ENCODE assay signal across 10 mouse cellular contexts in genomic region chr10:42504096-42504710, GRCm38 (mm10). TPM values are rescaled to one million over a fixed set of nuclear protein-coding genes. Genes with fewer than 3 reads are reported as not detected.
DNase-seq lines count a peak whose midpoint lies in the region; ATAC-seq and TF ChIP-seq lines count a peak whose summit lies in the region.
"Had no signal": no experiment of that assay in that cellular context is flagged by ENCODE, and none has a peak within 500 bp of the region (broad histone marks: within the 10 kb centered on the region; RNA-seq: fewer than 3 reads in every experiment).

No protein-coding gene starts in this region.

- H3K27me3 ChIP-seq in neural tube, embryonic 13.5 days = no peaks in the 10 kb centered on the region
- no peaks in the 10 kb centered on the region for H3K27me3 ChIP-seq in liver, embryonic 12.5 days (replicated peaks)
- no peaks in the 10 kb centered on the region for H3K27me3 ChIP-seq in stomach, postnatal 0 days (ENCODE audit: control insufficient read depth, insufficient read depth, low read length)
- no peaks in the 10 kb centered on the region for H3K27me3 ChIP-seq in hindbrain, embryonic 11.5 days (ENCODE audit: control insufficient read depth, insufficient read depth, low read length)
- H3K27me3 ChIP-seq in midbrain, embryonic 10.5 days (ENCODE audit: low read depth, poor library complexity, severe bottlenecking) = no peaks in the 10 kb centered on the region
- H3K27me3 ChIP-seq: embryonic facial prominence, embryonic 15.5 days had no signal

- H3K36me3 ChIP-seq in neural tube, embryonic 13.5 days = 0 out of 2 replicates have a peak, but pooled peaks cover 11% of the 10 kb centered on the region
- peaks cover 43% of the 10 kb centered on the region for H3K36me3 ChIP-seq in liver, embryonic 12.5 days
- no peaks in the 10 kb centered on the region; the same call in 1 of the 2 replicates for H3K36me3 ChIP-seq in stomach, postnatal 0 days (ENCODE audit: control insufficient read depth, insufficient read depth, low read length)
- H3K36me3 ChIP-seq in hindbrain, embryonic 11.5 days (ENCODE audit: control insufficient read depth, insufficient read depth, low read length) = no peaks in the 10 kb centered on the region
- H3K36me3 ChIP-seq in midbrain, embryonic 10.5 days = peaks cover 39% of the 10 kb centered on the region

- WGBS in neural tube, embryonic 13.5 days = 89% methylated on average over 10 of the region's 10 CpGs
- WGBS in liver, embryonic 12.5 days (ENCODE audit: insufficient replicate concordance) = 58% methylated on average over 10 of the region's 10 CpGs
- WGBS in stomach, postnatal 0 days = 83% methylated on average over 10 of the region's 10 CpGs
- whole genome bisulfite sequencing in hindbrain, embryonic 11.5 days = 90% methylated on average over 10 of the region's 10 CpGs
- 90% methylated on average over 10 of the region's 10 CpGs for whole genome bisulfite sequencing in midbrain, embryonic 10.5 days

- intact Hi-C loops in gastrocnemius, adult 2 months (cut with DNase I) = no loop called here
- intact Hi-C loops in gastrocnemius, postnatal 36 days (cut with DNase I) = no loop called here

- no peak overlapping the region for H3K9ac ChIP-seq in neural tube, embryonic 13.5 days
- H3K9ac ChIP-seq in liver, embryonic 12.5 days = peak overlapping the region; percentile 99; the same call in 1 of the 2 replicates
- H3K9ac ChIP-seq in stomach, postnatal 0 days (ENCODE audit: low read length) = no peak overlapping the region
- H3K9ac ChIP-seq in hindbrain, embryonic 11.5 days (ENCODE audit: low read depth, low read length) = no peak overlapping the region
- H3K9ac ChIP-seq: embryonic facial prominence, embryonic 15.5 days had no signal

- peak overlapping the region; percentile 98 for H3K27ac ChIP-seq in gastrocnemius, adult 2 months
- no peak overlapping the region for H3K27ac ChIP-seq in neural tube, embryonic 13.5 days (replicated peaks)
- H3K27ac ChIP-seq in liver, embryonic 12.5 days = peak overlapping the region; percentile 58
- no peak overlapping the region for H3K27ac ChIP-seq in stomach, postnatal 0 days (replicated peaks)
- no peak overlapping the region for H3K27ac ChIP-seq in hindbrain, embryonic 11.5 days (ENCODE audit: low read depth, low read length)
- H3K27ac ChIP-seq in midbrain, embryonic 10.5 days (replicated peaks) = no peak overlapping the region
- H3K27ac ChIP-seq: embryonic facial prominence, embryonic 15.5 days had no signal

- no peak for DNase-seq in gastrocnemius, adult 2 months
- no peak for DNase-seq in gastrocnemius, postnatal 36 days
- DNase-seq in neural tube, embryonic 10.5 days (ENCODE audit: extremely low spot score, low spot score) = no peak
- DNase-seq in stomach, postnatal 0 days (ENCODE audit: low spot score) = no peak
- no peak for DNase-seq in hindbrain, embryonic 11.5 days (ENCODE audit: low spot score)
- no peak for DNase-seq in midbrain, embryonic 10.5 days (ENCODE audit: low spot score)
- DNase-seq: kidney, postnatal 14 days had no signal

- H3K4me2 ChIP-seq in neural tube, embryonic 13.5 days = peak overlapping the region; percentile 86
- peak overlapping the region; percentile 73 for H3K4me2 ChIP-seq in liver, embryonic 12.5 days
- H3K4me2 ChIP-seq in stomach, postnatal 0 days (replicated peaks; ENCODE audit: low read depth) = no peak overlapping the region
- H3K4me2 ChIP-seq in hindbrain, embryonic 11.5 days (replicated peaks; ENCODE audit: low read depth, low read length) = no peak overlapping the region
- H3K4me2 ChIP-seq: embryonic facial prominence, embryonic 15.5 days had no signal

- TF ChIP-seq CTCF in gastrocnemius, adult 2 months (IDR thresholded peaks at IDR 0.05) = no peak
- 0 out of 2 replicates have a peak, but pooled peaks have one; percentile 14 for TF ChIP-seq CTCF in stomach, postnatal 0 days (IDR thresholded peaks at IDR 0.05; ENCODE audit: low read depth)

- peaks cover 23% of the 10 kb centered on the region for H3K4me1 ChIP-seq in neural tube, embryonic 13.5 days (replicated peaks)
- H3K4me1 ChIP-seq in liver, embryonic 12.5 days = peaks cover 68% of the 10 kb centered on the region
- no peaks in the 10 kb centered on the region for H3K4me1 ChIP-seq in stomach, postnatal 0 days (replicated peaks; ENCODE audit: control insufficient read depth, insufficient read depth)
- no peaks in the 10 kb centered on the region for H3K4me1 ChIP-seq in hindbrain, embryonic 11.5 days (replicated peaks; ENCODE audit: control insufficient read depth, insufficient read depth, low read length)
- peaks cover 15% of the 10 kb centered on the region for H3K4me1 ChIP-seq in midbrain, embryonic 10.5 days

- no peak for ATAC-seq in neural tube, embryonic 13.5 days (ENCODE audit: low read depth)
- ATAC-seq in liver, embryonic 12.5 days = no peak
- ATAC-seq in stomach, postnatal 0 days (ENCODE audit: low FRiP score, low TSS enrichment) = no peak
- no peak for ATAC-seq in hindbrain, embryonic 11.5 days (ENCODE audit: low FRiP score)

- H3K4me3 ChIP-seq in gastrocnemius, adult 2 months = peak overlapping the region; percentile 80
- H3K4me3 ChIP-seq in neural tube, embryonic 13.5 days = no peak overlapping the region
- H3K4me3 ChIP-seq in liver, embryonic 12.5 days = peak overlapping the region; percentile 98
- H3K4me3 ChIP-seq in stomach, postnatal 0 days (ENCODE audit: low read depth, low read length) = no peak overlapping the region
- no peak overlapping the region for H3K4me3 ChIP-seq in hindbrain, embryonic 11.5 days (ENCODE audit: low read depth, low read length)
- no peak overlapping the region for H3K4me3 ChIP-seq in midbrain, embryonic 10.5 days
- H3K4me3 ChIP-seq: embryonic facial prominence, embryonic 15.5 days had no signal

- H3K9me3 ChIP-seq in neural tube, embryonic 13.5 days = no peaks in the 10 kb centered on the region
- no peaks in the 10 kb centered on the region for H3K9me3 ChIP-seq in liver, embryonic 12.5 days (replicated peaks)
- H3K9me3 ChIP-seq in stomach, postnatal 0 days (ENCODE audit: control insufficient read depth, low read length) = no peaks in the 10 kb centered on the region
- H3K9me3 ChIP-seq in hindbrain, embryonic 11.5 days (ENCODE audit: control insufficient read depth, low read length) = no peaks in the 10 kb centered on the region
- no peaks in the 10 kb centered on the region for H3K9me3 ChIP-seq in midbrain, embryonic 10.5 days (replicated peaks)
- H3K9me3 ChIP-seq: embryonic facial prominence, embryonic 15.5 days had no signal

- TF ChIP-seq EP300 in stomach, postnatal 0 days (optimal IDR thresholded peaks at IDR 0.05) = no peak

RNA-seq across cellular contexts. Expression of gene Snx3, which starts 2.4 kb away (rescaled TPM):
- total RNA-seq in gastrocnemius, adult 2 months (2021) = 100 to 1,000 TPM; 165 to 166 TPM
- 100 to 1,000 TPM; 140 to 160 TPM for total RNA-seq in gastrocnemius, postnatal 36 days (2021)
- polyA plus RNA-seq in neural tube, embryonic 13.5 days (2015; fragmentation: Nextera tagmentation; extraction: Ambion mirVana) = 275 and 315 TPM in 2 replicates
- polyA plus RNA-seq in liver, embryonic 12.5 days (2016; fragmentation: Nextera tagmentation; extraction: Ambion mirVana) = 291 and 307 TPM in 2 replicates
- 257 and 275 TPM in 2 replicates for polyA plus RNA-seq in stomach, postnatal 0 days (2015; fragmentation: Nextera tagmentation; extraction: Ambion mirVana)
- 227 and 238 TPM in 2 replicates for polyA plus RNA-seq in hindbrain, embryonic 11.5 days (2014; fragmentation: Nextera tagmentation; extraction: Ambion mirVana)
- polyA plus RNA-seq in midbrain, embryonic 10.5 days (2016; fragmentation: Nextera tagmentation; extraction: Ambion mirVana) = 235 and 241 TPM in 2 replicates

RNA-seq across cellular contexts. Expression of gene Afg1l, which starts 25.8 kb away (rescaled TPM):
- total RNA-seq in gastrocnemius, adult 2 months (2021) = 10 to 100 TPM in 1 of 2 experiments, 1 to 10 TPM in 1; 8.7 to 12.6 TPM
- total RNA-seq in gastrocnemius, postnatal 36 days (2021) = 10 to 100 TPM in 1 of 2 experiments, 1 to 10 TPM in 1; 8.5 to 10.5 TPM
- 6.5 and 6.6 TPM in 2 replicates for polyA plus RNA-seq in neural tube, embryonic 13.5 days (2015; fragmentation: Nextera tagmentation; extraction: Ambion mirVana)
- polyA plus RNA-seq in liver, embryonic 12.5 days (2016; fragmentation: Nextera tagmentation; extraction: Ambion mirVana) = 3.2 and 3.3 TPM in 2 replicates
- 6.3 and 6.4 TPM in 2 replicates for polyA plus RNA-seq in stomach, postnatal 0 days (2015; fragmentation: Nextera tagmentation; extraction: Ambion mirVana)
- 5.1 and 6.2 TPM in 2 replicates for polyA plus RNA-seq in hindbrain, embryonic 11.5 days (2014; fragmentation: Nextera tagmentation; extraction: Ambion mirVana)
- 4.3 and 4.4 TPM in 2 replicates for polyA plus RNA-seq in midbrain, embryonic 10.5 days (2016; fragmentation: Nextera tagmentation; extraction: Ambion mirVana)

Comparison
In these comparisons a context has a peak if more than half of its experiments do, and no peak if none do; other contexts are left out.
1. H3K27ac ChIP-seq: peak in gastrocnemius, adult 2 months (single experiment) and liver, embryonic 12.5 days (single experiment); none in neural tube, embryonic 13.5 days (single experiment), stomach, postnatal 0 days (single experiment), hindbrain, embryonic 11.5 days (single experiment) and midbrain, embryonic 10.5 days (single experiment).
2. H3K4me3 ChIP-seq: peak in gastrocnemius, adult 2 months (single experiment) and liver, embryonic 12.5 days (single experiment); none in neural tube, embryonic 13.5 days (single experiment), stomach, postnatal 0 days (single experiment), hindbrain, embryonic 11.5 days (single experiment) and midbrain, embryonic 10.5 days (single experiment).
3. H3K4me2 ChIP-seq: peak in neural tube, embryonic 13.5 days (single experiment) and liver, embryonic 12.5 days (single experiment); none in stomach, postnatal 0 days (single experiment) and hindbrain, embryonic 11.5 days (single experiment).